Mouse (Mus musculus): ENCODE measurements around the gene Dmbx1. TPM values are rescaled to one million over a fixed set of nuclear protein-coding genes. Genes with fewer than 3 reads are reported as not detected.
A peak's percentile ranks its signal among the peaks of the same experiment; 100 is the strongest.

The Dmbx1 gene
- total and polyA plus RNA-seq, 2 experiments from 2014 or later, result 7.7 to 9.6 TPM

DNA sequence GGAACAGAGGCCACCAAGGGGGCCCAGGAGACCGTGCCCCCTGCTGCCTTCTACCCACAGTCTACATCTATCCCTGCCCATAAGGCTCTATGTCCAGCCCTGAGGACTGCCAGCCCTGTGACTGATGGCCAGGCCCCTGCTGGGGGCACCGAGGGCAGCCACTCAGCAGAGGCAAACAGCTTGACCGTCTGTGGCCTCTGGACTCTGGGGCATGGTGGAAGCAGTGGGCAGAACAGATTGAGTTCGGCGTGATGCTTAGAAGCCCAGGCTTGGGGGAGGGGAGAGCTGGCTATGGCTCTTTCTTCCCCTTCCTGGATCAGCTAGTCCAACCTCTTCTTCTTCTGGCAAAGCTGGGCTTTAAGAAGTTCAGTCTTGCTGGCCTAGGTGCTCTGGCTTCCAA, 13.8 kb upstream of the Dmbx1 start:
- Histone ChIP-seq H3K9me3 (ENCODE audit: low read length) (no peaks in the 10 kb centered on the region), H3K27me3 (ENCODE audit: insufficient read depth, low read length) (peaks cover 35% of the 10 kb centered on the region), H3K4me1 (ENCODE audit: insufficient read depth, low read length) (no peaks in the 10 kb centered on the region), H3K27ac (ENCODE audit: low read depth, low read length) (no peak overlapping the region), H3K4me3 (ENCODE audit: low read depth, low read length) (no peak overlapping the region), H3K4me2 (ENCODE audit: low read depth, low read length, poor library complexity, severe bottlenecking) (no peak overlapping the region), H3K36me3 (ENCODE audit: insufficient read depth, low read length) (no peaks in the 10 kb centered on the region), H3K9ac (replicated peaks; ENCODE audit: low read length, poor library complexity, severe bottlenecking) (no peak overlapping the region)
- no peak for TF ChIP-seq CTCF (IDR thresholded peaks at IDR 0.05)
- DNase-seq (ENCODE audit: low spot score), result no peak
- WGBS, result 34% methylated on average over 5 of the region's 5 CpGs
- ATAC-seq (ENCODE audit: low FRiP score), result no peak

DNA sequence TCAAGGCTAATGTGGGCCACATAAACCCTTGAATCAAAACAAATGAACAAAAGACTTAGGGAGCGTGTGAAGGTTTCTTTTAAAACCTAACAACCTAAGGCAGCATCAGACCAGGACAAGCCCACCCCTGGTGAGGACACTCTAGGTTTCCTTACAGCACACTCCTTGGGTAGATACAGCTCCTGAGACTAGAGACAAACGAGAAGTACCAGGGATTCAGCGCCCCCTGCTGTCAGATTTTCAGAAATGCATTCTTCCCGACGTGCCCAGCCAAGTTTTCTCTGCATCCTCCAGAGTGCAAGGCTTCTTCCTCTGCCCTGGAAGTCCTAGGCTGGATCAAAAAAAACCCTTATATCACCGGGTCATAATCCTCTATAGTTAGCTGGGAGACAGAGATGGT, 13.0 kb upstream of the Dmbx1 start:
- TF ChIP-seq CTCF (IDR thresholded peaks at IDR 0.05), result peak; percentile 82
- WGBS, result 16% methylated on average over 6 of the region's 6 CpGs
- no peak overlapping the region for H3K27ac ChIP-seq (ENCODE audit: low read depth, low read length)
- H3K9me3 ChIP-seq (ENCODE audit: low read length), result no peaks in the 10 kb centered on the region
- no peak overlapping the region for H3K4me3 ChIP-seq (ENCODE audit: low read depth, low read length)
- H3K9ac ChIP-seq (replicated peaks; ENCODE audit: low read length, poor library complexity, severe bottlenecking), result no peak overlapping the region
- no peaks in the 10 kb centered on the region for H3K36me3 ChIP-seq (ENCODE audit: insufficient read depth, low read length)
- peak; percentile 63 for DNase-seq (ENCODE audit: low spot score)
- ATAC-seq (ENCODE audit: low FRiP score), result no peak
- H3K4me1 ChIP-seq (ENCODE audit: insufficient read depth, low read length), result no peaks in the 10 kb centered on the region
- no peak overlapping the region for H3K4me2 ChIP-seq (ENCODE audit: low read depth, low read length, poor library complexity, severe bottlenecking)
- H3K27me3 ChIP-seq (ENCODE audit: insufficient read depth, low read length), result peaks cover 35% of the 10 kb centered on the region

DNA sequence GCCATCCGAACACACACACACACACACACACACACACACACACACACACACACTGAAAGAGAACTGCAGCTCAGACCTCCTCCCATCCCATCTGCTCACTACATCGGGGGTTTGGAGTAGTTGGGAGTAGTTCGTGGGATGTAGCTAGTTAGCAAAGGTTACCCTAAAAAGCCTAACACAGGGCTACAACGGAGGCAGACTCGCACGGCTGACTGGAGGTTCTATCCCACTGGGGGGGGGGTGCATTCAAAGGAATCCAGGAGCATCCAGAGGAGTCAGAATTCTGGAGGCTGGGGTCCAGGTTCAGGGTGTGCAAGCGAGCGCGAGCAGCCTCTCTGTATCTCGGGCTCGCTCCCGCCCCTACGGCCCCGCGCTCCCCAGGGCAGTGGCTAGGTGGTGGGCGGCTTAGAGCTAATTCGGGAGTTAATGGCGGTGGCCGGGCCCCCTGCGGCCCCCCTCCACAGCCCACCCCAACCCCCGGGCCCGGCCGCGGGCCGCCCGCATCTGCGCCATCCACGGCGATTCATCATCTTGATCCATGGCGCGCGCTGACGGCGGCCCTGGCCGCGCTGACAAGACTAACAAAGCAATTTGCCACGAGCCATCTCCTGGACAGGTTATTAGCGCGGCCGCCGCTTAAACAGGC, 4.1 kb upstream of the Dmbx1 start:
- Histone ChIP-seq H3K9ac (replicated peaks; ENCODE audit: low read length, poor library complexity, severe bottlenecking) (no peak overlapping the region), H3K4me3 (ENCODE audit: low read depth, low read length) (peak overlapping the region; percentile 35), H3K4me2 (ENCODE audit: low read depth, low read length, poor library complexity, severe bottlenecking) (peak overlapping the region; percentile 53), H3K4me1 (ENCODE audit: insufficient read depth, low read length) (no peaks in the 10 kb centered on the region), H3K9me3 (ENCODE audit: low read length) (no peaks in the 10 kb centered on the region), H3K27ac (ENCODE audit: low read depth, low read length) (no peak overlapping the region), H3K27me3 (ENCODE audit: insufficient read depth, low read length) (peaks cover 68% of the 10 kb centered on the region), H3K36me3 (ENCODE audit: insufficient read depth, low read length) (no peaks in the 10 kb centered on the region)
- DNase-seq (ENCODE audit: low spot score) (no peak), ATAC-seq (ENCODE audit: low FRiP score) (peak; percentile 31; the same call in 1 of the 2 replicates)
- WGBS, result under 1% methylated on average over 23 of the region's 41 CpGs
- TF ChIP-seq CTCF (IDR thresholded peaks at IDR 0.05), result no peak

DNA sequence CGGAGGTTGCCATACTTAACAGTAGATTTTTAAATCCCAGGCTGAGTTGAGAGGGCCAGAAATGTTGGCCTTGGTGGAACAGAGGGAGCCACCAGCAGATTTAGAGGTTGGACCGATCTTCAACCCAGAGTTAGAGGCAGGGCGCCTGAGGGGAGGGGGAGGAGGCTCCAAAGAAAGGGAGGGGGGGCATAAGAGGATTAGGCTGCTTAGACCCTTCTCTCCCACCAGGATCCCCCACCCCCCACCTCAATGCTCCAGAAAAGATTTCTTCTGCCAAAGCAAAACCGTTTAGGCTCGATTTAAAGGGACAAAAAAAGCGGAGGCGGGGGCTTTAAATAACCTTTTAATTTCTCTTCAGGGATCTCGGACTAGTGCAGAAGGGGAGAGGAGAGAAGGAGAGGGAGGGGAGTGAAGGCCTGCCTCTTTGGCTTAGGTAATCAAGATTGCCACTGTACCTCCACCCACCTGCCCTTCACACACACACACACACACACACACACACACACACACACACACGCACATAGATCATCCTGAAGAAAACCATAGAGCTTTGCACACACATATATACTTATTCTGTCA, 1.6 kb upstream of the Dmbx1 start:
- Histone ChIP-seq H3K4me2 (ENCODE audit: low read depth, low read length, poor library complexity, severe bottlenecking) (no peak overlapping the region), H3K27ac (ENCODE audit: low read depth, low read length) (no peak overlapping the region), H3K9me3 (ENCODE audit: low read length) (no peaks in the 10 kb centered on the region), H3K27me3 (ENCODE audit: insufficient read depth, low read length) (peaks cover 75% of the 10 kb centered on the region), H3K36me3 (ENCODE audit: insufficient read depth, low read length) (no peaks in the 10 kb centered on the region), H3K9ac (replicated peaks; ENCODE audit: low read length, poor library complexity, severe bottlenecking) (no peak overlapping the region), H3K4me1 (ENCODE audit: insufficient read depth, low read length) (0 out of 2 replicates have a peak, but pooled peaks cover 4% of the 10 kb centered on the region), H3K4me3 (ENCODE audit: low read depth, low read length) (no peak overlapping the region)
- TF ChIP-seq CTCF (IDR thresholded peaks at IDR 0.05), result no peak
- DNase-seq (ENCODE audit: low spot score) (no peak), ATAC-seq (ENCODE audit: low FRiP score) (no peak)
- 18% methylated on average over 9 of the region's 9 CpGs for WGBS

DNA sequence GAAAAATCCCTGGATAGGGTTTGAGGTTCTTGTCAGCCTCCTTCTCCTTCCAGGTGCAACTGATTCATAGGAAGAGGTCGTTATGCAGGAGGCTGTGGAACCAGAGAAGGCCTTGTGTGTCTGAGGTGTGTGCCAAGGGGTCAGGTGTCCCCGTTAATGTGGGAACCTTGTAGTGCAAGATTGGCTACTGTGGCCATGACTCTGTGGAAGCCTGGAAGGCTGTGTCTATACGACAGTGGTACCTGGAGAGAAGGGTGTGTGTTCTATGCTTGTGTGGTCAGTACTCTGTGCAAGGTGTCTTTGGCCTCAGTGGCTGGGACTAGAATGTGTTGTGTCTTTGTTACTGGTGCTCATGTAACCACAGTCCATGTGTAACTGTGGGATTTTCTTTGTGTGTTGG, 955 bp upstream of the Dmbx1 start:
- DNase-seq (ENCODE audit: low spot score) (no peak), ATAC-seq (ENCODE audit: low FRiP score) (no peak)
- no peaks in the 10 kb centered on the region for H3K9me3 ChIP-seq (ENCODE audit: low read length)
- WGBS, result 27% methylated on average over 3 of the region's 3 CpGs
- no peak overlapping the region for H3K9ac ChIP-seq (replicated peaks; ENCODE audit: low read length, poor library complexity, severe bottlenecking)
- H3K4me3 ChIP-seq (ENCODE audit: low read depth, low read length), result no peak overlapping the region
- H3K4me1 ChIP-seq (ENCODE audit: insufficient read depth, low read length), result 0 out of 2 replicates have a peak, but pooled peaks cover 4% of the 10 kb centered on the region
- no peaks in the 10 kb centered on the region for H3K36me3 ChIP-seq (ENCODE audit: insufficient read depth, low read length)
- TF ChIP-seq CTCF (IDR thresholded peaks at IDR 0.05), result no peak
- H3K27me3 ChIP-seq (ENCODE audit: insufficient read depth, low read length), result peaks cover 73% of the 10 kb centered on the region
- no peak overlapping the region for H3K27ac ChIP-seq (ENCODE audit: low read depth, low read length)
- no peak overlapping the region for H3K4me2 ChIP-seq (ENCODE audit: low read depth, low read length, poor library complexity, severe bottlenecking)

Measured in midbrain, postnatal 0 days (tissue).